Mouse (Mus musculus) inflammation-experienced regulatory T-cells, adult 16 weeks (primary cell): ENCODE measurements around the gene Mrtfa. TPM values are rescaled to one million over a fixed set of nuclear protein-coding genes. Genes with fewer than 3 reads are reported as not detected.

Experiments
- polyA plus RNA-seq: library from polyadenylated mRNA; unstranded; fragments of 100-300 nt; shearing (Covaris generic); gene quantifications from one replicate; pipeline ENCODE4 v1.2.1, GENCODE M21; 2017

Gene Mrtfa
- 117 TPM for polyA plus RNA-seq

DNA sequence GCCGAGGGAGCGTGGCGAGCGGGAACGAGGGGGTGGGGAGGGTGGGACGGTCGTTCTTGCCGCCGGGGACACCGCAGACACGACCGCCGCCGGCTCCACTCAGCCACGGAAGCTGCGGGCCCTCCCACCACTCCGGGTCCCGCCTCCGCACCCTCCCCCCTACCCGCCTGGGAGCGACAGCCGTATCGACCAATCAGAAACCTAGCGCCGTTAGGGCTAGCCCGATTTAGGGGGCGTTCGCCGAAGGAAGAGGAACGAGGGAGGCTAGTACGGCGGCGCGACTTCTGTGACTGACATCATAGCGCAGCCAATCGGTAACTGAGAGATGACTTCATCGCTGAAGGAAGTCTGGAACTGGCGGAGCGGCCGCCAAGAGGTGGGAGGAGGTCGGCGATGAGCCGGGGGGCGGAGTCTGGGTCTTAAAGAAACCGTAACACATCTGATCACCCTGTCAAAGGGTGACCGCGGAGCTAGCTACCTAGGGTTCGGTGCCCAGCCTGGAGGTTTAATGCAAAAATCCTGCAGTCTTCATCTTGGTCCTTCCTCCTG lies at the start of gene Mrtfa:
Gene Mrtfa, minus strand, starts transcription at position 128 of the 549 bp plus-strand sequence.

GRCm38 (mm10) chr15:81235086-81235920 lies 44.7 kb upstream of the Mrtfa start, which contains the start of gene Mchr1:
TSS of gene Mchr1 (plus strand) at chr15:81235499.

GRCm38 (mm10) chr15:80977620-80978334 lies 212.8 kb downstream of the Mrtfa start, which contains the start of gene Sgsm3:
TSS of gene Sgsm3 (plus strand) at chr15:80977765.

Other genes starting within 250 kb of the Mrtfa start
- 180 TPM for gene Adsl, start 242.3 kb downstream of the Mrtfa start, polyA plus RNA-seq
- gene Sgsm3, start 213.0 kb downstream of the Mrtfa start, polyA plus RNA-seq = 6.8 TPM
- not detected for gene Mchr1, start 44.7 kb upstream of the Mrtfa start, polyA plus RNA-seq
- gene Slc25a17, start 170.1 kb upstream of the Mrtfa start, polyA plus RNA-seq = 72.0 TPM
- 161 TPM for gene St13, start 209.3 kb upstream of the Mrtfa start, polyA plus RNA-seq
- 14.0 TPM for gene Xpnpep3, start 209.4 kb upstream of the Mrtfa start, polyA plus RNA-seq
- 0.71 TPM for gene Dnajb7, start 217.5 kb upstream of the Mrtfa start, polyA plus RNA-seq